Mouse (Mus musculus) thymus, adult 2 months (tissue): Measurements from ENCODE around the gene Kcnab1.

Experiments
- CTCF ChIP-seq: fragments of 200-500 bp; IDR thresholded peaks from 2 replicates; pipeline ENCODE4 v1.5.1; 2012; ENCODE audit warnings: mild to moderate bottlenecking, control low read depth, low read length, moderate library complexity, borderline replicate concordance; ENCODE audit not compliant: control insufficient read depth, poor library complexity, insufficient read depth; ENCODE audit errors: extremely low read depth
- POLR2A ChIP-seq: fragments of 200-500 bp; IDR thresholded peaks from 2 replicates; pipeline ENCODE4 v1.6.1; 2012; ENCODE audit warnings: mild to moderate bottlenecking, low read length, control low read depth, moderate library complexity; ENCODE audit not compliant: control insufficient read depth, poor library complexity, insufficient read depth; ENCODE audit errors: extremely low read depth

DNA sequence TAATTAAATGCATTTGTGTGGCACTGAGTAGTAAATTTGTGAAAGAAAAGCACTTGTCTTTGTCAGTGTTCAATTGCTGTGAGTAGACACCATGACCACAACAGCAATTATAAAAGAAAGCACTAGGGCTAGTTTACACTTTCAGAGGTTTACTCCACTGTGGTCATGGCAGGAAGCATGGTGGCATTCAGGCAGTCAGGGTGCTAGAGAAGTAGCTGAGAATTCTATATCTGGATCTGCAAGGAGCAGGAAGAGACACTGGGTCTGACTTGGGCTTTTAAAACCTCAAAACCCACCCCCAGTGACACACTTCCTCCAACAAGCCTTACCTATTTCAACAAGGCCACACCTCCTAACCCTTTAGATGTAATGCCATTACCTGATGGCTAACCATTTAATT is 307.4 kb downstream of the Kcnab1 start:
- TF ChIP-seq CTCF (no peak), POLR2A (no peak)
